8 mouse cellular contexts compared by ENCODE assay signal in the genomic region with DNA sequence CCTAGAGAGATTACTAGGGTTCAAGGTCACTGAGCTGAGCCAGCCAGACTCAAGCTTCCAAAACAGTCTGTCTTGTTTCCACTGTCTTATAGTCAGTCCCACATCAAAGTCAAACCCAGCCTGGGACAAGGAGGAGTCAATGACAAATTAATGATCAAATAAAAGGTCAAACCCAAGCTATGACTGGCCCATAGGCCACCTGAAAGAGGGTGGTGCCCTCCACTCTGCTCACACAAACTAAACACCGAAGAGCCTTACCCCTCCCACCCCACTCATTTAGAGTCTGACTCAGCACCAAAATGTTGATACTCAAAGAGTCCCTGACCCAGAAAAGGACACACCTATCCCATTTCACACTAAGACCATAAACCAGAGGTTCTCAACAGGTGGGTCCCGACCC. TPM values are rescaled to one million over a fixed set of nuclear protein-coding genes. Genes with fewer than 3 reads are reported as not detected.
A peak's percentile ranks its signal among the peaks of the same experiment; 100 is the strongest.
DNase-seq lines count a peak whose midpoint lies in the region; ATAC-seq and TF ChIP-seq lines count a peak whose summit lies in the region.
"Had no signal": no experiment of that assay in that cellular context is flagged by ENCODE, and none has a peak within 500 bp of the region (broad histone marks: within the 10 kb centered on the region; RNA-seq: fewer than 3 reads in every experiment).

No protein-coding gene starts in this region.

- H3K9me3 ChIP-seq in heart, postnatal 0 days (replicated peaks; ENCODE audit: control insufficient read depth, low read length), result no peaks in the 10 kb centered on the region
- H3K9me3 ChIP-seq in liver, postnatal 0 days (ENCODE audit: low read length), result no peaks in the 10 kb centered on the region

- no peak overlapping the region for H3K27ac ChIP-seq in heart, postnatal 0 days (ENCODE audit: low read depth)
- peak overlapping the region; percentile 99; the same call in 1 of the 2 replicates for H3K27ac ChIP-seq in liver, postnatal 0 days (ENCODE audit: low read depth)

- ATAC-seq in heart, postnatal 0 days (ENCODE audit: insufficient read depth, low read depth), result no peak
- ATAC-seq in liver, postnatal 0 days, result no peak

- peaks cover 18% of the 10 kb centered on the region for H3K4me1 ChIP-seq in heart, postnatal 0 days (ENCODE audit: control insufficient read depth, insufficient read depth)
- peaks cover 16% of the 10 kb centered on the region for H3K4me1 ChIP-seq in liver, postnatal 0 days (ENCODE audit: insufficient read depth)

- intact Hi-C loops in heart, postnatal 10 days (cut with DNase I), result loop anchor here (2.0 kb wide), 1 partner anchor 37 kb away; no protein-coding TSS in a partner anchor

- TF ChIP-seq CTCF in heart, postnatal 0 days (IDR thresholded peaks at IDR 0.05; ENCODE audit: low read depth), result no peak
- TF ChIP-seq CTCF in liver, postnatal 0 days (IDR thresholded peaks at IDR 0.05; ENCODE audit: low read depth), result no peak

- no peak overlapping the region for H3K4me3 ChIP-seq in heart, postnatal 0 days (ENCODE audit: low read depth, low read length)
- H3K4me3 ChIP-seq in liver, postnatal 0 days (ENCODE audit: low read depth, low read length), result no peak overlapping the region

- no peak for TF ChIP-seq EP300 in heart, postnatal 0 days (IDR thresholded peaks at IDR 0.05; ENCODE audit: low read depth)
- no peak for TF ChIP-seq EP300 in liver, postnatal 0 days (IDR thresholded peaks at IDR 0.05; ENCODE audit: low read depth)

- peaks cover 30% of the 10 kb centered on the region for H3K36me3 ChIP-seq in heart, postnatal 0 days (replicated peaks; ENCODE audit: control insufficient read depth, insufficient read depth, low read length)
- peaks cover 22% of the 10 kb centered on the region for H3K36me3 ChIP-seq in liver, postnatal 0 days (replicated peaks; ENCODE audit: insufficient read depth, low read length)

- 0 out of 2 replicates have a peak overlapping the region, but pooled peaks have one; percentile 69 for H3K4me2 ChIP-seq in heart, postnatal 0 days (ENCODE audit: low read depth, low read length)
- H3K4me2 ChIP-seq in liver, postnatal 0 days (ENCODE audit: low read depth, low read length), result peak overlapping the region; percentile 83

- no peak overlapping the region for H3K9ac ChIP-seq in heart, postnatal 0 days (replicated peaks; ENCODE audit: low read depth, low read length)
- H3K9ac ChIP-seq in liver, postnatal 0 days (replicated peaks), result no peak overlapping the region

- DNase-seq in heart, postnatal 0 days (ENCODE audit: low spot score), result no peak
- DNase-seq in heart, postnatal 10 days, result no peak
- peak; percentile 47 for DNase-seq in CD4-positive helper T cell, adult 2 months (ENCODE audit: low read depth, low spot score)
- peak; percentile 66 for DNase-seq in c-Kit-negative CD71-positive TER-119-positive erythroid progenitor cells, embryonic 14.5 days (ENCODE audit: low read depth, low spot score)
- no peak for DNase-seq in liver, postnatal 0 days
- DNase-seq in embryo, embryonic 10.5 days (ENCODE audit: low spot score), result no peak
- no peak for DNase-seq in spleen, postnatal 4 days (ENCODE audit: low spot score in 2 of 2)

- WGBS in heart, postnatal 0 days, result 87% methylated on average over 2 of the region's 2 CpGs
- 53% methylated on average over 2 of the region's 2 CpGs for WGBS in liver, postnatal 0 days (ENCODE audit: insufficient replicate concordance)

- H3K27me3 ChIP-seq in heart, postnatal 0 days (ENCODE audit: control insufficient read depth, insufficient read depth, low read length), result no peaks in the 10 kb centered on the region
- no peaks in the 10 kb centered on the region for H3K27me3 ChIP-seq in liver, postnatal 0 days (ENCODE audit: insufficient read depth, low read length)

RNA-seq across cellular contexts. Expression of gene Dnase1l2, which starts 10.5 kb away (rescaled TPM):
- 1.9 and 4.5 TPM in 2 replicates for total RNA-seq in heart, postnatal 0 days (2014; rRNA removed; ENCODE audit: low replicate concordance)
- polyA plus RNA-seq in heart, postnatal 0 days (2015; fragmentation: Nextera tagmentation; extraction: Ambion mirVana), result 0.36 and 0.44 TPM in 2 replicates
- total RNA-seq in heart, postnatal 10 days (2021), result 1 to 10 TPM; 1.0 to 1.6 TPM
- 0.22 and 0.35 TPM in 2 replicates for polyA plus RNA-seq in liver, postnatal 0 days (2015; fragmentation: Nextera tagmentation; extraction: Ambion mirVana)

RNA-seq across cellular contexts. Expression of gene E4f1, which starts 16.7 kb away (rescaled TPM):
- total RNA-seq in heart, postnatal 0 days (2014; rRNA removed; ENCODE audit: low replicate concordance), result 19.6 and 20.6 TPM in 2 replicates
- 14.0 and 17.8 TPM in 2 replicates for polyA plus RNA-seq in heart, postnatal 0 days (2015; fragmentation: Nextera tagmentation; extraction: Ambion mirVana)
- total RNA-seq in heart, postnatal 10 days (2021), result 10 to 100 TPM; 15.6 to 15.9 TPM
- polyA plus RNA-seq in liver, postnatal 0 days (2015; fragmentation: Nextera tagmentation; extraction: Ambion mirVana), result 4.5 and 6.4 TPM in 2 replicates

RNA-seq across cellular contexts. Expression of gene Pgp, which starts 16.8 kb away (rescaled TPM):
- total RNA-seq in heart, postnatal 0 days (2014; rRNA removed; ENCODE audit: low replicate concordance), result 48.4 and 62.3 TPM in 2 replicates
- 65.8 and 70.6 TPM in 2 replicates for polyA plus RNA-seq in heart, postnatal 0 days (2015; fragmentation: Nextera tagmentation; extraction: Ambion mirVana)
- 10 to 100 TPM; 38.5 to 39.9 TPM for total RNA-seq in heart, postnatal 10 days (2021)
- 35.6 and 40.9 TPM in 2 replicates for polyA plus RNA-seq in liver, postnatal 0 days (2015; fragmentation: Nextera tagmentation; extraction: Ambion mirVana)

RNA-seq across cellular contexts. Expression of gene Bricd5, which starts 20.3 kb away (rescaled TPM):
- not detected in 2 replicates for total RNA-seq in heart, postnatal 0 days (2014; rRNA removed; ENCODE audit: low replicate concordance)
- polyA plus RNA-seq in heart, postnatal 0 days (2015; fragmentation: Nextera tagmentation; extraction: Ambion mirVana), result not detected in 2 replicates
- under 1 TPM in 1 of 2 experiments, not detected in 1; 0.26 TPM for total RNA-seq in heart, postnatal 10 days (2021)
- polyA plus RNA-seq in liver, postnatal 0 days (2015; fragmentation: Nextera tagmentation; extraction: Ambion mirVana), result not detected in 2 replicates
- total RNA-seq: liver, adult 2 months had no signal

RNA-seq across cellular contexts. Expression of gene Mlst8, which starts 25.5 kb away (rescaled TPM):
- total RNA-seq in heart, postnatal 0 days (2014; rRNA removed; ENCODE audit: low replicate concordance), result 12.4 and 44.9 TPM in 2 replicates
- 10.1 and 11.5 TPM in 2 replicates for polyA plus RNA-seq in heart, postnatal 0 days (2015; fragmentation: Nextera tagmentation; extraction: Ambion mirVana)
- 10 to 100 TPM; 11.6 to 12.9 TPM for total RNA-seq in heart, postnatal 10 days (2021)
- polyA plus RNA-seq in liver, postnatal 0 days (2015; fragmentation: Nextera tagmentation; extraction: Ambion mirVana), result 6.2 and 8.1 TPM in 2 replicates

Comparison
In these comparisons a context has a peak if more than half of its experiments do, and no peak if none do; other contexts are left out.
1. DNase-seq: peak in CD4-positive helper T cell, adult 2 months (single experiment) and c-Kit-negative CD71-positive TER-119-positive erythroid progenitor cells, embryonic 14.5 days (single experiment); none in heart, postnatal 0 days (single experiment), heart, postnatal 10 days (0 of 2), liver, postnatal 0 days (single experiment), embryo, embryonic 10.5 days (single experiment) and spleen, postnatal 4 days (0 of 2).